8 mouse cellular contexts compared by ENCODE assay signal in the genomic region with DNA sequence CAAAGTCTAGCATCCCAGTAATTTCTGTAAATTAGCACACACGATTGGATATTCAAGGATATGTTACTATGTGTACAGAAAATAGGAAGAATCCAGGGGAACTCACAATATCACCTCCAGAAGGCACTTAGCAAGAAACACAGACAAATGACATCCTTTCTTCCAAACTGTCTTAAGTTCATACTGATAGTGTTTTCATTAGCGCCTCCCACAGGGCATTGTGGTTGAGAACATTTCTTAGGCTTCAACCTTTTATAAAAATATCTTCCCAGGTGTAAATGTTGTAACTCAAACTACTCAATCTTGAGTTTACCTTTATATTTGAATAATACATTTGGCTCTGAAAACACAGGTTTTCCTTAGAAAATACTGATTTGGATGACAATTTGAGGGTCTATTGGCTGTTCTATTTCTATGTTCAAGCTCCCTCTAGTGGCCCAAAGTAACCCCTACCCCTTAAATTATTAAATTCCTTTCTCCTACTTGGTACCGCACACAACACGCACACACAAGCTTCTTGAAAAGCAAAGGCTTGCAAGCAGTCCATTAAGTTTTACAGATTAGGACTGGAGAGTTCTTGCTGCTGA. TPM values are rescaled to one million over a fixed set of nuclear protein-coding genes. Genes with fewer than 3 reads are reported as not detected.
DNase-seq lines count a peak whose midpoint lies in the region; ATAC-seq and TF ChIP-seq lines count a peak whose summit lies in the region.

No protein-coding gene starts in this region.

- TF ChIP-seq CTCF in lung, embryonic 14.5 days (IDR thresholded peaks at IDR 0.05; ENCODE audit: low read depth), result peak; percentile 67
- no peak for TF ChIP-seq CTCF in lung, adult 2 months (IDR thresholded peaks at IDR 0.05; ENCODE audit: insufficient read depth, low read length)

- no peak overlapping the region for H3K4me2 ChIP-seq in lung, embryonic 14.5 days

- H3K4me1 ChIP-seq in lung, embryonic 14.5 days (ENCODE audit: insufficient read depth), result no peaks in the 10 kb centered on the region
- no peaks in the 10 kb centered on the region for H3K4me1 ChIP-seq in lung, adult 2 months (ENCODE audit: control insufficient read depth, insufficient read depth, low read length)

- H3K9ac ChIP-seq in lung, embryonic 14.5 days, result no peak overlapping the region

- no peak for DNase-seq in frontal cortex, postnatal 10 days (ENCODE audit: low spot score in 2 of 2)
- DNase-seq in lung, embryonic 14.5 days, result peak; percentile 79
- no peak for DNase-seq in lung, adult 2 months
- peak; percentile 63 for DNase-seq in embryo, embryonic 11 days
- no peak for DNase-seq in gastrocnemius, adult 8-10 months (ENCODE audit: low spot score in 2 of 2)
- no peak for DNase-seq in right cerebral cortex, postnatal 10 days (ENCODE audit: low spot score in 2 of 2)

- TF ChIP-seq POLR2A in lung, adult 2 months (IDR thresholded peaks at IDR 0.05; ENCODE audit: borderline replicate concordance, extremely low read depth, low read depth, low read length), result no peak

- H3K27ac ChIP-seq in lung, embryonic 14.5 days (ENCODE audit: low read depth), result no peak overlapping the region

- ATAC-seq in frontal cortex, adult (ENCODE audit: low TSS enrichment), result peak; percentile 78
- ATAC-seq in lung, embryonic 14.5 days (ENCODE audit: insufficient read depth), result peak; percentile 68; the same call in 1 of the 2 replicates
- peak; percentile 81 for ATAC-seq in megakaryocyte, adult 5-6 weeks (ENCODE audit: poor library complexity, severe bottlenecking)

- no peak overlapping the region for H3K4me3 ChIP-seq in lung, embryonic 14.5 days (ENCODE audit: low read depth, low read length)
- no peak overlapping the region for H3K4me3 ChIP-seq in lung, adult 2 months (replicated peaks; ENCODE audit: extremely low read depth, low read depth, low read length)

- H3K36me3 ChIP-seq in lung, embryonic 14.5 days (ENCODE audit: insufficient read depth), result peaks cover 47% of the 10 kb centered on the region

- H3K27me3 ChIP-seq in lung, embryonic 14.5 days (ENCODE audit: insufficient read depth, low read length), result no peaks in the 10 kb centered on the region

- H3K9me3 ChIP-seq in lung, embryonic 14.5 days (ENCODE audit: low read depth, low read length), result no peaks in the 10 kb centered on the region

- 62% methylated on average over 4 of the region's 4 CpGs for WGBS in lung, embryonic 14.5 days
- 59% methylated on average over 4 of the region's 4 CpGs for WGBS in lung, adult 2 months

RNA-seq across cellular contexts. Expression of a gene that starts 27.8 kb away (rescaled TPM):
- 11.1 and 11.4 TPM in 2 replicates for polyA plus RNA-seq in lung, embryonic 14.5 days (2014; fragmentation: Nextera tagmentation; extraction: Ambion mirVana)
- polyA plus RNA-seq in lung, adult 2 months (2012; rRNA removed), result 15.6 and 16.0 TPM in 2 replicates
- 28.8 and 33.1 TPM in 2 replicates for total RNA-seq in megakaryocyte, adult 5-6 weeks (2015)
- 15.3 and 17.4 TPM in 2 replicates for total RNA-seq in megakaryocyte, adult 5-6 weeks (2017)
- 10 to 100 TPM; 18.3 to 30.0 (median 24.9) TPM for total RNA-seq in gastrocnemius, adult 8-10 months (2022)

RNA-seq across cellular contexts. Expression of a gene that starts 44.4 kb away (rescaled TPM):
- 1.3 and 1.6 TPM in 2 replicates for polyA plus RNA-seq in lung, embryonic 14.5 days (2014; fragmentation: Nextera tagmentation; extraction: Ambion mirVana)
- 0.88 and 1.2 TPM in 2 replicates for polyA plus RNA-seq in lung, adult 2 months (2012; rRNA removed)
- total RNA-seq in megakaryocyte, adult 5-6 weeks (2015), result 0.16 and 1.1 TPM in 2 replicates
- 0.61 and 1.4 TPM in 2 replicates for total RNA-seq in megakaryocyte, adult 5-6 weeks (2017)
- total RNA-seq in gastrocnemius, adult 8-10 months (2022), result 1 to 10 TPM in 1 of 4 experiments, under 1 TPM in 1, not detected in 2; 0.70 to 1.6 TPM

Comparison
In these comparisons a context has a peak if more than half of its experiments do, and no peak if none do; other contexts are left out.
1. DNase-seq: peak in lung, embryonic 14.5 days (single experiment) and embryo, embryonic 11 days (single experiment); none in frontal cortex, postnatal 10 days (0 of 2), lung, adult 2 months (single experiment), gastrocnemius, adult 8-10 months (0 of 2) and right cerebral cortex, postnatal 10 days (0 of 2).
2. Peak in every context shown above with its lines, with median percentiles within 50 percentile points of each other: ATAC-seq.